Mouse (Mus musculus) cortical plate, adult 2 months (tissue): ENCODE data around the gene Racgap1. TPM values are rescaled to one million over a fixed set of nuclear protein-coding genes. Genes with fewer than 3 reads are reported as not detected.

Experiments used
- H3K27ac ChIP-seq: fragments of 200-500 bp; 2 replicates; pipeline ENCODE4 v1.5.1; 2012; ENCODE audit warnings: low read length, control low read depth, inconsistent platforms; ENCODE audit not compliant: insufficient read depth
- H3K4me1 ChIP-seq: fragments of 200-500 bp; 2 replicates; pipeline ENCODE4 v1.6.1; 2011; ENCODE audit warnings: low read length; ENCODE audit not compliant: control insufficient read depth, insufficient read depth
- H3K4me3 ChIP-seq: fragments of 200-500 bp; 2 replicates; pipeline ENCODE4 v1.5.1; 2011; ENCODE audit warnings: mild to moderate bottlenecking, low read length, control low read depth; ENCODE audit not compliant: insufficient read depth
- CTCF ChIP-seq: fragments of 200-500 bp; IDR thresholded peaks from 2 replicates; pipeline ENCODE4 v1.5.1; 2011; ENCODE audit warnings: mild to moderate bottlenecking, control low read depth, low read length; ENCODE audit not compliant: insufficient read depth; ENCODE audit errors: extremely low read depth
- POLR2A ChIP-seq: fragments of 200-500 bp; IDR thresholded peaks from 2 replicates; pipeline ENCODE4 v1.6.1; 2011; ENCODE audit warnings: mild to moderate bottlenecking, low read length, control low read depth; ENCODE audit not compliant: insufficient read depth; ENCODE audit errors: extremely low read depth
- polyA plus RNA-seq: library from polyadenylated mRNA; depleted of rRNA; stranded (reverse); fragments of >200 nt; gene quantifications from 2 replicates; pipeline ENCODE4 v1.2.3, GENCODE M21; 2012; rRNA removed

The Racgap1 gene
- 10.3 and 13.3 TPM in 2 replicates for polyA plus RNA-seq

GRCm38 (mm10) chr15:99651163-99651872 lies at the start of gene Racgap1:
Gene Racgap1, minus strand, starts transcription at chr15:99651656.
- Histone ChIP-seq H3K27ac (no peak within 1 kb of the TSS), H3K4me3 (peak within 1 kb of the TSS; percentile 20), H3K4me1 (no peaks in the 10 kb centered on the region)
- TF ChIP-seq CTCF = no peak
- TF ChIP-seq POLR2A = no peak

DNA sequence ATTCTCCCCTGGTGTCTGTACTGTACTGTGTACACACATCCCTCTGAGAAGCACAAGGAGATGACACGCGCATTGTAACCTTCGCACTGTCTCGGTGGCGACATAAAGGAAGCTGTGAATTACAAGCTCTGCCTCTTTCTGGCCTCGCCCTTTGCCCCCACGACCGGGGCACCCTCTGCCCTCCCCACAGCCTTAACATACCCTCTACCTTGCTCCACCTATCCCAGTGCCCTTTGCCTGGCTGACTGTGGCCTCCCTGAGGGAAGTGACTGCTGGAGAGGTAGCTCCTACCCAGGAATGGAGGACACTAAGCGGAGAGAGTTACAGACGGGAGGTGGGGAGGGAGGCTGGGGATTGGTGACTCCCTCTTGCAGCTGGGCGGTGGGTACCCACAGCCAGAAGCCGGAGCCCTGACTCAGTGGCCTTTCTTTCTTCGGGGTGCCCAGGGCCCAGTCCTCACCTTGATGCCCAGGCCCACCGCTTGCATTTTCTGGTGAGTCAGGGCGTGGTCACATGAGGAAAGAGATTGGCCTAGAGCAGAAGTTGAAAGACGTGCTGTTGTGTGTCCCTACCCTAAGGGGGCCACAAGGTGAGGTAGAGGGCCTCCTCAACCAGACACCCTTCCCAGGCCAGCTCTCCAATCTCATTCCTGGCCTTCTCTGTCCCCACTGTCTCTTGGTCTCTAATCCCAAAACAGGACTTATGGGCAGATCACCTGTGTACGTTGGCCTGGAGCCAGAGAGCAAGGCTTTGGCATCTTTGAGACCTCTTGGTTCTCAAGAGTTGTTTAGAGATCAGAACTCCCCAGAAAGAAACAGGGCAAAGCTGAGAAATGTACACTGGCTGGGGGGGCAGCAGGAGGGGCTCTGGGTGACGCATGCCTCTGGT lies 49.0 kb upstream of the Racgap1 start:
- Histone ChIP-seq H3K4me1 (no peaks in the 10 kb centered on the region; the same call in 1 of the 2 replicates), H3K27ac (no peak overlapping the region), H3K4me3 (no peak overlapping the region)
- TF ChIP-seq CTCF = no peak
- TF ChIP-seq POLR2A = no peak

GRCm38 (mm10) chr15:99699715-99700114 lies 48.3 kb upstream of the Racgap1 start:
- H3K27ac ChIP-seq = no peak overlapping the region
- H3K4me1 ChIP-seq = peaks cover under 1% of the 10 kb centered on the region; the same call in 1 of the 2 replicates
- TF ChIP-seq CTCF = no peak
- no peak for TF ChIP-seq POLR2A
- H3K4me3 ChIP-seq = no peak overlapping the region

DNA sequence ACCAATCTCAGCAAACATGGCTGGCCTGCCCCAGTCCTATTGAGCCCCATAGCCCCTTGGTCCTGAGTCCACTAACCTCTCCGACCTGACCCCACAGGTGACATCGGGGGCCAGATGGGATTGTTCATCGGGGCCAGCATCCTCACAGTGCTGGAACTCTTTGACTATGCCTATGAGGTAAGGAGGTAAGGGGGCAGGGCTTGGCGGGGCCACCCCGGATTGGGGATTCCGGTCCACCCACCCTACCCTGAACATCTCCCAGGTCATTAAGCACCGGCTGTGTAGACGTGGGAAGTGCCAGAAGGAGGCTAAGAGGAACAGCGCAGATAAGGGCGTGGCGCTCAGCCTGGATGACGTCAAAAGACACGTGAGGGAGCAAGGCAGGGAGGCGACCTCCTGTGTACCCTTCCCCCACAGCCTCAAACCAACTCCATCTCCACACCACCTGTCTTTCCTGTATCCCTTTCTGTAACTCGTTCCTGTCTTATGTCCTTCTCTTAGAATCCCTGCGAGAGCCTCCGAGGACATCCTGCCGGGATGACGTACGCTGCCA lies 47.2 kb upstream of the Racgap1 start:
- H3K4me1 ChIP-seq = peaks cover 2% of the 10 kb centered on the region; the same call in 1 of the 2 replicates
- no peak overlapping the region for H3K27ac ChIP-seq
- H3K4me3 ChIP-seq = no peak overlapping the region
- TF ChIP-seq POLR2A (no peak), CTCF (no peak)

DNA sequence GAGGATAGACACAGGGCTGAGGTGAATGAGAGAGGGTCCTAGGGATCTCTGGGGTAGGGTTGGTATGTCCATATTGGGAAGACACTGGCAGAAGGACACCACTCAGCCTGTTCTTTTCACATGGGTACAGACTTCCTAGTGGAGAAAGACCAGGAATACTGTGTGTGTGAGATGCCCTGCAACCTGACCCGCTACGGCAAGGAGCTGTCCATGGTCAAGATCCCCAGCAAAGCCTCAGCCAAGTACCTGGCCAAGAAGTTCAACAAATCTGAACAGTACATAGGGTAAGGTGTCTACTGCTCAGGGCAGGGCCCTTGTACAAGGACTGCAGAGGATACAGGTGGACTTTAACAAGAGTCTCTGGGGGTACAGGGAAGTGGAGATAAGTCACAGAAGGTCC lies 45.9 kb upstream of the Racgap1 start:
- H3K27ac ChIP-seq = no peak overlapping the region
- H3K4me3 ChIP-seq = no peak overlapping the region
- H3K4me1 ChIP-seq = peaks cover 2% of the 10 kb centered on the region; the same call in 1 of the 2 replicates
- no peak for TF ChIP-seq POLR2A
- TF ChIP-seq CTCF = no peak

GRCm38 (mm10) chr15:99691976-99692375 lies 40.5 kb upstream of the Racgap1 start:
- Histone ChIP-seq H3K4me3 (no peak overlapping the region), H3K4me1 (peaks cover 5% of the 10 kb centered on the region), H3K27ac (no peak overlapping the region)
- no peak for TF ChIP-seq POLR2A
- no peak for TF ChIP-seq CTCF

GRCm38 (mm10) chr15:99690924-99691323 lies 39.5 kb upstream of the Racgap1 start:
- no peak for TF ChIP-seq CTCF
- no peak overlapping the region for H3K27ac ChIP-seq
- H3K4me3 ChIP-seq = no peak overlapping the region
- peaks cover 5% of the 10 kb centered on the region for H3K4me1 ChIP-seq

GRCm38 (mm10) chr15:99688712-99689111 lies 37.3 kb upstream of the Racgap1 start:
- Histone ChIP-seq H3K4me1 (peaks cover 3% of the 10 kb centered on the region), H3K4me3 (no peak overlapping the region), H3K27ac (no peak overlapping the region)
- TF ChIP-seq CTCF = peak; percentile 90
- TF ChIP-seq POLR2A = no peak

DNA sequence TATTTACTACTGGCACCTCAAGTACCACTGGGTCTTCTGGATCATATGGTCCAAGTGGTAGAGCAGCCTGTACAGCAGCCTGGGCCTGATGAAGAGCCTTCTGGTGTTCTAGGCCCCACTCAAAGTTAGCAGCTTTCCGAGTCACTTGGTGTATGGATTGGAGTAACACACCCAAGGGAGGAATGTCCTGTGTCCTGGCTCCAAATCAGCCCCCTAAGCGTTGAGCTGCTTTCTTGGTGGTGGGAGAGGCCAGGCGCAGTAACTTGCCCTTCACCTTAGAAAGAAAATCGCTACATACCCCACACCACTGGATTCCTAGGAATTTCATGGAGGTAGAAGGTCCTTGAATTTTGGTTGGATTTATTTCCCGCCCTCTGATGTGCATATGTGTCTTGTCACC lies 32.7 kb upstream of the Racgap1 start:
- H3K27ac ChIP-seq = no peak overlapping the region
- TF ChIP-seq POLR2A (no peak), CTCF (no peak)
- H3K4me1 ChIP-seq = peaks cover 3% of the 10 kb centered on the region
- no peak overlapping the region for H3K4me3 ChIP-seq
